Mouse (Mus musculus): ENCODE data around the gene Cd200. TPM values are rescaled to one million over a fixed set of nuclear protein-coding genes. Genes with fewer than 3 reads are reported as not detected.

The Cd200 gene
- total RNA-seq (2023) = 8.5 TPM

DNA sequence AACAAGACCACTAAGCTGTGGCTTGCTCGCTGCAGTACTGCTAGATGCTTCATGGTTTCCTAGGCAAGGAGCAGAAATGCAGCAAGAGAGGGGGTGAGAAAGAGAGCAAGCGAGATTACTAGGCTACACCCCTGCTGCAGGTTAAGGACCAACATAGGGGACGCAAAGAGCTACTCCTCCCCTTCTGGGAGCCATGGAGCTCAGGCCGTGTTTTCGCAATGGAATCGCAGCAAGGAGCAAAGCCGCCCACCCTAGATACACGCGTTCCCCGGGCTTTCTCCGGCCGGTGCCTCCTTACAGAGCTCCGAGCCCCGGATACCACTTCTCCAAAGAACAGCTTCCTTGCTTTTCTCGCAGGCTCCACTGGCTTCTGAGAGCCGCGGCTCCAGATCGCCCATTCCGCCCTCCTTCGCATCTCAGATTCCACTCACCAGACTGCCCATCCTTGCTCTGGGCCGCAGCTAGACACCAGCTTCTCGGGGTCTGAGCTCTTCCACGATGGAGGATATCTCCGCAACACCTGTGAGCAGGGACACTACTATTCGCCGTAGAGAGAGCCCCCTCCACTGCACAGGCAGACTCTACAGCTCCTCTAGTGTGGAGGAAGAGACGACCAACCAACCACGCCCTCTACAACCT is at the start of gene Cd200:
Gene Cd200 (minus strand): TSS at position 629 of the 639 bp plus-strand sequence.

Other genes with a start within 250 kb of the Cd200 start
- 63.0 TPM for gene Btla, start 184.7 kb downstream of the Cd200 start, total RNA-seq (2023)
- not detected for gene Gm609, start 83.9 kb upstream of the Cd200 start, total RNA-seq (2023)
- not detected for gene Gm17783, start 123.0 kb upstream of the Cd200 start, total RNA-seq (2023)
- not detected for gene Slc9c1, start 126.3 kb upstream of the Cd200 start, total RNA-seq (2023)
- gene Gcsam, start 201.3 kb upstream of the Cd200 start, total RNA-seq (2023) = 0.37 TPM
- gene BC016579, start 245.0 kb upstream of the Cd200 start, total RNA-seq (2023) = not detected

Data from CD8-positive naive resting alpha-beta T cell, adult 57 days (primary cell).